Mouse (Mus musculus): ENCODE measurements at regions not wholly inside any gene's neighbourhood (a gene's known extent, or its start where the extent isn't known, plus 50 kb on each side); places are given as distances from the start of the nearest gene placed in this dataset.
"Not testable (repeated sequence)": the region's sequence is repeated elsewhere in the genome, so short reads cannot be mapped to it uniquely, and the experiment has no call there.

DNA sequence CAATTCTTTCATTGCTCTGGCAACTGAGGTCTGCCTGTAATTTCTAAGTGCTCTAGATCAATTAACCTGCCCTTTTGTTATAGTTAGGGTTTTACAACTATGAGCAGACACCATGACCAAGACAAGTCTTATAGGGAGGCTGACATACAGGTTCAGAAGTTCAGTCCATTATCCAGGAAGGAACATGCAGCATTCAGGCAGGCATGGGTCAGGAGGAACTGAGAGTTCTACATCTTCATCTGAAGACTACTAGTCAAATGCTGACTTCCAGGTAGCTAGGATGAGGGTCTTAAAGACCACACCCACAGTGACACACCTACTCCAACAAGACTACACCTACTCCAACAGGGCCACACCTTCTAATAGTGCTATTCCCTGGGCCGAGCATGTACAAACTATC lies 1352.0 kb upstream of the A1bg start:
- DNase-seq: no peak

DNA sequence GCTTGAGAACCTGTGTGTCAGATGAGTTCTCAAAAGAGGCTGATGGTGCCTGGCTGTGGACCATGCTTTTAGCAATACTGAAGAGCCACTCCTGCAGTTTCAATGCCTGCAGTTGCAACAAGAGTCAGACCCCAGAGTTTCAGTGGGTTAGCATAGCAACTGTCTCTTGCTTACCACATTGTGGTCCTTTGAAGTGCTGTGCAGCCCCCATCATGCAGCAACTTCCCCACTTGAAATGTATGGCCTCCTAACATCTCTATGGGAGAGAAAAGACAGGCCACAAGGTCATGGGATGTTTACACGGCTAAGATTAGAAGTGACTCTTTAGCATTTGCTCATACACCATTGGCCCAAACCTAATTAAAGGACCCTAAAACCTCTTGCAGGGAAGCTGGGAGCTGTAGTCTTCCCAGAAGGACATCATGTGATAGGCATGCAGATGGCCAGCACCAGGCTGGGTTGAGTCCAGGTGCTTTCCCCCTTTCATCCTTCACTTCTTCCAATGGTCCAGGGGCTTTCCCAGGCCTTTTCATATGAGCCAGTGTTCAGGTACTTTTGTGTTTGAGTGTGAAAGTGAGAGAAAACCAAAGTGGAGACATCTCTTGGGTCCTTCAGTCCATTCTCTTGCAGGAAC lies 1351.2 kb upstream of the A1bg start:
- no peak for DNase-seq

DNA sequence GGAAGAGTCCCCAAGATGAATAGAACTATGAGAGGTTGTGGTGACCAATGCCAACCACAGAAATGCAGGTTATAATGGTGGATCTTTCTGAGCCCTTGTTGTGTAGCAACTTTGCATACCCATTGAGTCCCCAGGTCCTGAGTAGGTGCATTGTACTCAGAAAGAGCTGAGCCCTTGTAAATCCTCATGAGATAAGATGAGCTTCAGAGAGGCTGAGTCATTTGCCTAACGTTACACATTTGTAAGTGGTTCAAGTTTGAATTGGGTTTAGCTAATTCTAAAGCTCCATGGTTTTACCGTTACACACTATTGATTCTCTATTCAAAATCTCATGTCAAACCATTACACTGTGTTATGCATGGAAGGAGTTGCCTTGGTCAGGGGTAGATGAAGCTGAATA lies 1349.9 kb upstream of the A1bg start:
- no peak for DNase-seq

DNA sequence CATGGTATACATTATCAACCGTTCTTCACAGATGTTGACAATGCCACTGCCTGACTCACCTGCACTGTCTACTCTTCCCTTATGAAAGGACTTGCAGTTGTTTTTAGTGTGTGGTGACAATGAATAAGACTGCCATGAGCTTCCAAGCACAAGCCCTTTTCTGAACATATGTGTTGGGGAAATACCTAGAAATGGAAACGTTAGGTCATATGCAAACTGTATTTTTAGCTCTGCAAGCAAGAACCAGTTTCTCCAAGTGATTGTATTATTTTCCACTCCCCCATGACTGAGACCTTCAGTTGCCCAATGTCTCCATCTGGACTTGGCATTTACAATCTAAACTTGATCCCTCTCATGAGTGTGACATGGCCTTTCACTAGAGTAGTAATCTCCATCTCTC lies 1348.6 kb upstream of the A1bg start:
- no peak for DNase-seq

GRCm38 (mm10) chr15:62268189-62268588 lies 1345.4 kb upstream of the A1bg start:
- DNase-seq: no peak

DNA sequence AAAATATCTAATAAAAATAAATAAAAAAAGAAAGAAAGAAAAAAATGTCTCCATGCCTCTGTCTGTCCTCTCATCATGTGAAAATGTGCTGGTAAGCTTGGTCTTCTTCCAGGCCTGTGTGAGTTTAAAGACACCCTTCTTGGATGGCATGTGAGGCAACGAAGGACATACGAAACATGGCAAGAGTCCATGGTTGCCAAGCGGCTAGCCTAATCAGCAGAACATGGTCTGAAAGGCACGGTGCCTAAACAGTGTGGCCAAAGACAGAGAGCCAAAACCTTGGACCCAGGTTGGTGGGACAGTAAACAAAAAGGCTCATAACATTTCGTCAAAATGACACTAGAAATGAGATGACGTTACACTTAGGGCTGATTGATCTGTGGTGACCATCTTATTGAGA lies 1344.7 kb upstream of the A1bg start:
- no peak for DNase-seq

DNA sequence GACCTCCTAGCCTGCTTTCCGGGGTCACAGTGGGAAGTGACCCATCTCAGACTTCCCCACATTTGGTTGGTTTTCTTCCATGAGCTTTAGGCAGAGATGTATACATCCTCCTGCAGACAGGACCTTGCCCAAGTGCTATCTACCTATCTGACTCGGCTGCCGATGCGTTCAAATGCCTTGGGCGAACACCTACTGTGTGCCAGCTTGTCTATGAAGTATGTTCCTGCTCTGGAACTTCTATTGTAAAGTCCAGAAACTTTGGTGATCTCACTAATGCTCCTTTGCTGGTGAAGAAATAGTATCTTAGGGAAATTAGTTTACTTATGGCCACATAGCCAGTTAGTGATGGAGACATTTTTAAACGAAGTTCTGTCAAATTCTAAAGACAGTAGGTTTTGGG lies 1343.2 kb upstream of the A1bg start:
- no peak for DNase-seq

- no peak for DNase-seq
These were observed 1342.7 kb upstream of the A1bg start for GRCm38 (mm10) chr15:62265484-62265937.

GRCm38 (mm10) chr15:62264966-62265365 lies 1342.2 kb upstream of the A1bg start:
- no peak for DNase-seq

DNA sequence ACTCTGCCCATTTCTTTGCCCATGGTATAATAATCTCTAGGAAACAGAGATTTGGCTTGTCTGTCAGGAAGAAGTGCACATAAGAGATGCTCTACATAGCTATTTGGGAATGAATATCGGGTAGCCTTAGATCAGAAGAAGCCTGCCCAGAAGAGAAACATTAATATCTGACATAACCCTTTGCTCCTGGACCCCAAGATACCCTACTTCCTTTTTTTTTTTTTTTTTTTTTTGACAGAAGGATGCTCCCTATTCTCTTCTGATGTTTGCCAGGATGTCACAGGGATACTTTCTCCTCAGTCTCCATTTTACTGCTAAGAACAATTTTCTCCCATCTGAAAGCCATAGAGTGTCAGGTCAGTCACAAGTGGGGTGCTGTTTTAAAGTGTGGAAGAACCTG lies 1341.4 kb upstream of the A1bg start:
- no peak for DNase-seq

DNA sequence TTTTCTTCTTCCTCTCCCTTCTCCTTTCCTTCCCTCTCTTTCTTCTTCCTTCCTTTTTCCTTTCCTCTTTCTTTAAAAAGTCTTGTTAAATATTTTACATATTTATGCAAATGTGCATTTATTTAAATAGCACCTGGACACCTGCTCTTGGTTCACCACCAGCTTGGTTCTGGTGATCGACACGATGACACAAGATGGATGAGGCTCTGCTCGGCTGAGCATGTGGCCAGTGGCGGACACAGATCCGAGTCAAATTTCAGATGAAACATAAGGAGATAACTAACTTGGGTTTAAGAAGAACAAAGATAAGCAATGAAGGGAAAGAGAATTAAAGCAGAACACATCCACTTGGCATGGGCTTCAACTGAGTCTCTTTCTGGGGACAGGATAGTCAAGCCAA lies 1339.7 kb upstream of the A1bg start:
- DNase-seq: no peak

GRCm38 (mm10) chr15:62261520-62261919 lies 1338.7 kb upstream of the A1bg start:
- DNase-seq: peak; percentile 64

- no peak for DNase-seq
These were observed 1335.8 kb upstream of the A1bg start for GRCm38 (mm10) chr15:62258611-62259010.

- DNase-seq: peak; percentile 54
These were observed 1335.1 kb upstream of the A1bg start for GRCm38 (mm10) chr15:62257955-62258354.

- DNase-seq: no peak
These were observed 1334.4 kb upstream of the A1bg start for GRCm38 (mm10) chr15:62257110-62257667.

- DNase-seq: no peak
These were observed 1332.8 kb upstream of the A1bg start for GRCm38 (mm10) chr15:62255571-62255970.

DNA sequence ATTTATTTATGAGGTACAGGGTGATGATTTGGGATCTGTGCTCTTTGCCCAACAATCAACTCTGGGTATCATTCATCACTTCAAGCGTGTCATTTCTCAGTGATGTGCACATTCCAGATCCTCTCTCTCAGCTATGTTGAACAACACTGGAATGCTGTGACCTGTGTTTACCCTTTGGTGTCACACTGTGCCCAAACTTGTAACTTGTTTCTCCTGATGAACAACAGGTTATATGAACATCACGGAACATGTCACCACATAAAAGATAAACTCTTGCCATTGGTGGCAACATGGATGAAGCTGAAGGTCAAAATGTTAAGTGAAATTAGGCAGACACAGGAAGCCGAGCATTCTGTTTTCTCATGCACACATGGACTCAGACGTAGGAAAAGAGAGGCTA lies 1330.9 kb upstream of the A1bg start:
- no peak for DNase-seq

DNA sequence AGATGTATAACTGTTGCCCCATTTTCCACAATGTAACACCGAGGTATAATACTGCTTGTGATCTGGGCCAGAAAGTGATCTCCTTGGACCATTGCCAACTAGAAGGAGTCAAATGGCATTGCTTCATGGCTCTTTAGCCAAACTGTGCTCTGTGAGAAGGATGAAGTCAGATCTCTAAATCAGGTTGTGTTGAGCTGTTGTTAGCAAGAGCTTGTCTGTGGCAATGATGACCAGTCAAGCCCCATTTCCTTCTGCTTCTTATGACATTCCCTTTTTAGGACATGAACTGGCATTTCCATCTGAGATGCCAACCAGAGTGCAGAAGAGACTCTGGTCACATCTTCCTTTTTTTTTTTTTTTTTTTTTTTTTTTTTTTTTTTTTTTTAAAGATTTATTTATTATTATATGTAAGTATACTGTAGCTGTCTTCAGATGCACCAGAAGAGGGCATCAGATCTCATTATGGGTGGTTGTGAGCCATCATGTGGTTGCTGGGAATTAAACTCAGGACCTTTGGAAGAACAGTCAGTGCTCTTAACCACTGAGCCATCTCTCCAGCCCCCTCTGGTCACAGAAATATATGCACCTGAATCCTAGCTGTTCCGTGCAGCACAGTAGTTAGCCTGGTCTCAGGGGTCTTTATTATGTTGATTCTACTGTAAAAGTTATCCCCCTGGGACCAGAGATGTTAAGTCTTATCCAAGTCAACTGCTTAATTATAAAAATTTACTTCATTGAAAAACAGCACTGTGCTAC lies 1329.4 kb upstream of the A1bg start:
- not testable (repeated sequence) for DNase-seq

- DNase-seq: no peak
These were observed 1326.6 kb upstream of the A1bg start for GRCm38 (mm10) chr15:62249436-62249835.

DNA sequence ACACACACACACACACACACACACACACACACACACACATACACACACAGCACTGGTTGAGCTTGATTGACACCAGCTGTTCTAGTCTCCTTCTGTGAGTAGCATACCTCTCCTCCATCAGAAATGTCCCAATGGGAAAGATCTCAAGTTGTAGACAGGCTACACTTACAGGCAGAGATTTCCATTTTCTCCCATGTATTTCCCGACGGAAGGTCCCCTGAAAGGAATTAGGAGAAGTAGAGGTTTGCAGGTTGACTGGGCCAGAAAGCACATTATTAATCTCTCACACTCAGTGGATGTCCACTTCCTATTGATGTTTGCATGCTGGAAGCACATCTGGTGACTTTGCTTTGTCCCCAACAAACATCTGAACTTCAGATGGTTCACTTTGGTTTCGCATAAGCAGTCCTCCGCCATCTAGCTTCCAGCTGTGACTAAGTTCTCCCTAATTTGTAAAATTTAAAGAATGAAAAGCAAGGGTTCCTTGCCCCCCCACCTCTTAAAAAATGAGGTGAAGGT lies 1323.8 kb upstream of the A1bg start:
- DNase-seq: no peak

- no peak for DNase-seq
These were observed 1322.4 kb upstream of the A1bg start for GRCm38 (mm10) chr15:62245237-62245636.

DNA sequence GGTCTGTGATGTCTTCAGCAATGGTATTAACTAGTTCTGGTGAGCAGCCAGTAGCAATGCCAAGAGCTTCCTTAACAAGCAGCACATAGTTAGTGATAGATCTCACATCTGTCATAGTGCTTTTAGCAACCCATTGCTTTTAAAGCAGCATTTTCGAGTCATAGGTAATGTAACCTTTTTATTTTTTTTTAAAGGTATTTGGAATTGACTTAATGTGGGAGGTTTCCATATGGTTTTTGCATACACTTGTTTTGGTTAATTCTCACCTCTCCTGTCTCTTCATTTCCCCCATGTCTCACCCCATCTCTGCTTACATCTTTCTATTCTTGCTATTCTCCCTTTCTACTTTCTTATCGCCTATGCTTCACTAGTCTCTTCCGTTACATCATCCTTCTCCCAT lies 1322.0 kb upstream of the A1bg start:
- no peak for DNase-seq

GRCm38 (mm10) chr15:62240031-62240430 lies 1317.2 kb upstream of the A1bg start:
- no peak for DNase-seq
